Mouse (Mus musculus) adrenal gland, adult 10 weeks (tissue): ENCODE data around the gene Rhox6. TPM values are rescaled to one million over a fixed set of nuclear protein-coding genes. Genes with fewer than 3 reads are reported as not detected.

Experiments
- polyA plus RNA-seq: library from polyadenylated mRNA; stranded (reverse); fragments of 350-450 nt; fragmentation: Illumina TruSeq; extraction: RNeasy Lipid Tissue Mini Kit (QIAGEN cat#74804); gene quantifications from one replicate; pipeline ENCODE4 v1.2.3, GENCODE M21; 2014; ENCODE audit warnings: low read depth, low replicate concordance

Rhox6 gene
- not detected for polyA plus RNA-seq

DNA sequence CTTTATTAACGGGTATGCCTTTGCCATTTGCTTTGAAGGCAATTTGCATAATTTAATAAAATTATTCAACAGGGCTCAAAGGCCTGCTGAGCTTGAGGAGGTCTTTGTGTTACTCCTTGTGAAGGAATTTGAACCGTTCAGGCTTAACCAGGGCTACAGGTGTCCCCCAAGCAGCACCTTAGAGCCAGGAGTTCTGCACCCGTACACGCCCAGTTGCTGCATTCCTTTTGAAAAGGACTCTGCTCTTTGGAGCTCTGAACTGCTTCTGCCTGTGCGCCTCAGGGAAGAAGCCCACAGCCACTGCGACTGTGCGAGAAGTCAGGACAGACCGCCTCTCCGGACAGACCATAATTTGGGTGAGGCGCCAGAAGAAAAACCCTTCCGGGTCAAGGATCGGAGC, at the start of gene Rhox6:
Gene Rhox6 (plus strand): TSS at position 301 of the 400 bp plus-strand sequence.

DNA sequence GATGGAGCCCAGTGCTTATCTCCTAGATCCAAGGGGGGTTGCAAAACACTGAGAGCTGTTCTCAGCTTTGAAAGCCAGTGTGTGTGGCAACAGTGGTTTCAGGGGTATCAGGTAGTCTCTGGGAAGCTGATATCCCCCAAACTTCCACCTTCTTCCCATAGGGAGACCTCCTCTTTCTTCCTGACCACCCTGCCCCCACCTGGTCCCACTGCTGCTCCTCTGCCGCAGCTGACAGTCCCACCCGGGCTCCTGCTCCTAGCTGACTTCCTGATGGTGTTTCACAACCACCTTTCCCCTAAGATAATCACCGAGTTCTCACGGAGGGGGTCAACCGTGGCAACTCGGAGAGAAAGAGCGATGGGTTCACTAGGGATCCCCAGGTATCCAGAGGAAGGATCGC, 4.7 kb downstream of the Rhox6 start, which contains the start of gene Rhox7a:
Gene Rhox7a (plus strand): TSS at position 301 of the 400 bp plus-strand sequence.

DNA sequence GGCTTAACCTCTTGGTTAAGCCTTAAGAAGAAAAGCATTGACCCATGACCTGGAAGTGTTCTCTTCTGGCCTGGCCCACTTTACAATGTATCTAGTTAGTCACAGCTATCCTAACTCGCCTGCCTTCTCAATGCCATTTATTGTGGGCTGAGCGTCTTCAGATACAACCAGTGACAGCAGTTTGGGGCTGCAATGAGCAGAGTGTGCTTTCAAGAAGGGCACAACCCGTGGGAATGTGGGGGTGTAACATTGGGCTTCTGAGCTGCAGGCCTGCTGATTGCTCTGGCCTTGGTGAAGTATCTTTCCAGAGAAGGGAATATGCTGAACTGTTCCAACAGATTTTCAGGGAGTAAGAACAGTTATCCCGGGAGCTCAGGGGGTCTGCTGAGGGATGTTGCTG, 52.1 kb downstream of the Rhox6 start, which contains the start of gene Rhox8:
Gene Rhox8 (minus strand): TSS at position 101 of the 400 bp plus-strand sequence.

Other genes starting within 250 kb of the Rhox6 start
- gene Rhox3f, start 245.9 kb upstream of the Rhox6 start, polyA plus RNA-seq = not detected
- not detected for gene Rhox4f, start 219.2 kb upstream of the Rhox6 start, polyA plus RNA-seq
- gene Rhox3g, start 198.3 kb upstream of the Rhox6 start, polyA plus RNA-seq = not detected
- not detected for gene Rhox2g, start 183.4 kb upstream of the Rhox6 start, polyA plus RNA-seq
- not detected for gene Rhox4g, start 175.6 kb upstream of the Rhox6 start, polyA plus RNA-seq
- gene Rhox3h, start 158.1 kb upstream of the Rhox6 start, polyA plus RNA-seq = not detected
- gene Rhox2h, start 153.6 kb upstream of the Rhox6 start, polyA plus RNA-seq = not detected
- not detected for gene Rhox5, start 22.1 kb upstream of the Rhox6 start, polyA plus RNA-seq
- gene Rhox7a, start 4.8 kb downstream of the Rhox6 start, polyA plus RNA-seq = not detected
- not detected for gene Rhox8, start 52.0 kb downstream of the Rhox6 start, polyA plus RNA-seq
- gene Rhox7b, start 70.3 kb downstream of the Rhox6 start, polyA plus RNA-seq = not detected
- not detected for gene Rhox9, start 74.9 kb downstream of the Rhox6 start, polyA plus RNA-seq
- not detected for gene Btg1-ps1, start 191.9 kb downstream of the Rhox6 start, polyA plus RNA-seq
- not detected for gene Btg1-ps2, start 216.2 kb downstream of the Rhox6 start, polyA plus RNA-seq
- not detected for gene Rhox10, start 239.6 kb downstream of the Rhox6 start, polyA plus RNA-seq